Mouse (Mus musculus) embryo, embryonic 11.5 days (tissue): ENCODE measurements around the gene Fgfr2.

Experiments used
- DNase-seq: peaks from one replicate; pipeline ENCODE4 v3.0.0-alpha.2; 2012; ENCODE audit warnings: low read depth, low spot score

Fgfr2 gene

DNA sequence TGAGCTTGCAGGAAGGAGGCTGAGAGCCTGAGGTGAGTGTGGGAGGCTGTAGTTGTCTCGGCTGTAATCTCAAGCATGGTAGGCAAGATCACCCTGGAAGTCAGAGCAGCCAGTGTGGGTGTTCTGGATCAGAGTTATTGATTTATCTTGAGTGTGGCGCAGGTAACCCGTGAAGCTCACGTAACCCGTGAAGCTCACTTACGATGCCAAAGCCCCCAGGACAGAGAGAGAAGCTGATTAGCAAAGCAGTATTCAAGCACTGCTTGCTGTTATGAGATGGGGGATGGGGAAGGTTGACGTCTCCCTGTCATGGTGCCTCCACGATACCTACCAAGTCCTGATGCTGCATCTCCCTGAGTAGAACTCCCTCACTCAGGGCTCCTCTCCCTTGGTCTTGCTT, 503.6 kb downstream of the Fgfr2 start:
- DNase-seq, result no peak

DNA sequence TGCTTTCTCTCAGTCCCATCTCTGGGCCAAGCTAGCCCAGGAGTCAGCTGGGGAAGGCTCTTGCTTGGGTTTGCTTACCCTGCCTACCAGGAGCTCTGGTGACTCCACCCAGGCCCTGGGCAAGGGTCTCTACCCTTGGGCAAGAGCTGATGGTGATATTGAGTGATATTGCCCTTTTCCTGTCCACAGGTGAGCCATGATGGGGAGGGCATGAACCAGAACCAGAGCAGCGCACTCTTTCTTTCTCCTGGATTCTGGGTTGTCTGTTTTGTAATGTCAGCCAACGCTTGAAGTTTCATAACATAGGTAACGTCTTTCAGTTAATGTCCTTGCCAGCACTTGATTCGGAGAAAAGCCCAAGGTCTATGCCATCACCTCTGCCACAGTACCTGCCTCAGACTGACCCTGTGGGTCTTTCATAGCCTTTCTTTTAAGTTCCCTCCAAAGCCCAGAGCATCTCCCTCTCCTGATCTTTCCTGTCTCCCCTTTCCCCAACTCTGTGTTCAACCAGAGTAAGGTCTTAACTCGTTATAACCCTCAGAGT, 506.1 kb downstream of the Fgfr2 start:
- no peak for DNase-seq

DNA sequence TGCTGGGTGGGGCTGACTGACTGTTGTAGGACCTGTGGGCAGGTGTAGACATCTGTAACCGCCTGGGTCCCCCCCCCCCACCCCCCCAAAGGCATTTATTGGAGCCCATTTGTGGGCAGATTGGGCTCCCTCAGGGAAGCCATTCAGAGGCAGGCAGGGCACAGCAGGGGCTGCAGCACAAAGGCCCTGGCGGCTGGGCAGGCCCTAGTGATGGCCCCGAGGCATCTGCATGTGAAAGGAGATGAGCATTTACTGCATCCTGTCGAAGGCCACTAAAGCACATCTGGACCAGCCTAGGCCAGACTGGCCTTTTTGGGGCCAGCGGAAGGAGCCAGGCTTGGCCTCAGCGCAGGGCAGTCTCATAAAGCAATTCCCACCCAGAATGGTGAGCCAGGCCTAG, 506.8 kb downstream of the Fgfr2 start:
- no peak for DNase-seq

DNA sequence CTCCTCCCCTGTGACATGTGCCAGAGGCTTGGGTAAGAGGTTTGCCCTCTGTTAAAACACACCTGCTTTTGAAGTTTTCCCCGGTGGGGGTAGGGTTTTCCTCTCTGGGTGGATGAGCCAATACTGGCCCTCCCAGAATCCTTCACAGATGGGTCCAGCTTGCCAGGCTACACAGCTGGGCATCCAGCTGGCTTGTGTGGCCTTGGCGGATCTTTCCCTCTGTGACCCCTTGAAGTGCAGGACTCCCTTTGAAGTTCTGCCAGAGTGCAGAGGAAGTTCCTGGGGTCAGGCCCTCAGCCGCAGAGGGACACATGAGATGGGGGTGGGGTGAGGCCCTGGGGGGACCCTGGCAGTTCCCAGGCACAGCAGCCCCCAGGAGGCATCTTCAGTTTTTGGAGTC, 507.8 kb downstream of the Fgfr2 start:
- no peak for DNase-seq

DNA sequence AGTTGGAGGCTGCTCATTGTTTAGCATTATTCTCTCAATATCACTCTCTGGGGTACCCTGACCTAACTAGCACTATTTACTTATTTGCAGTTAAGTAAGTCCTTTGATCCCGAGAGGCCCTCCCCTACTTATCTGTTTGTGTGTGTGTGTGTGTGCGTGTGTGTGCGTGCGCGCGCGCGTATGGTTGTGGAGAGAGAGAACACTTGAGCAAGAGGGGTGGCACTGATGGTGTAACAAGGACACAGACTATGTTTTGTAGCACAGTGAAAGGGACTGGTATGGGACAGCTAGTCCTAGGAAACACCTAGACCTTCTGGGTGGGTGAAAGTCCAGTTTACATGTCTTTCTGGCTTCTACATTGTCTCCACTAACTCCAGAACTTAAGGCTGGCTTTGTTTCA, 511.6 kb downstream of the Fgfr2 start:
- DNase-seq, result no peak

DNA sequence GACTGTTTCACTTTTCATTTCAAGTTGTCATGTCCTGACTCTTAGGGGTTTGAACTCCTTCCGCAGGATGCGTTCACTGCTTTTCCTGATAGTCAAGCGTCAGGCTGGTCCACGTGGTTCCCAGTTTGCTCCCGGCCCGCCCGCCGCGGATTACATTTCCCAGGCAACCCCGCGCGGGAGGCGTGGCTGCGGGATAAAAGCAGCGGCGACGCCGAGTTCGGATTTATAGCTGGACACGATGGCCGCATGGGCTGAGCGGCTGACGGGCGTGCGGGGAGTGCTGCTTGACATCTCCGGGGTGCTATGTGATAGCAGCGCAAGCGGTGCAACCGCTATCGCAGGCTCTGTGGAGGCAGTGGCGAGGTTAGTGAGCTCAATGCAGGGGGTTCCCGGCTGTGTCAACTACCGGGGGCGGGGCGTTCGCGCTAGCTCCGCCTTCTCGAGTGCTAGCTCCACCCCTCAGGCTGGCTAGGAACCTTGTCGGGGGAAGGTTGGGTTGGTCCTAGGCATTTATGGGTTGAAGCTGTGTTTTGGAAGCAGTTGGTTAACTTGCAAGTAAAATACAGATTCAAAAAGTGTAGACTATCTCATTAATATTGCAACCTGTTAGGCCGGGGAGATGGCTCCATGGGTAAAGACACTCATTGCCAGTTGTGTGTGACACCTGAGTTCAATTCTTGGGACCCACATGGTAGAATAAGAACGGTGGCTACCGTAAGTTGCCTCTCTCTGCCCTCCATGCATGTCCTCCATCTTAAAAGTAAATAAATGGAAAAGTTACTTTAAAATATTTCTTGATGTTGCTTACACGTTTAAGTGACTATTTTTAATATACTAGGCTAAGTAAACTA, 512.5 kb downstream of the Fgfr2 start, which contains the start of gene Lhpp:
Gene Lhpp, plus strand, starts transcription at position 171 of the 851 bp plus-strand sequence.
- peak; percentile 79 for DNase-seq

DNA sequence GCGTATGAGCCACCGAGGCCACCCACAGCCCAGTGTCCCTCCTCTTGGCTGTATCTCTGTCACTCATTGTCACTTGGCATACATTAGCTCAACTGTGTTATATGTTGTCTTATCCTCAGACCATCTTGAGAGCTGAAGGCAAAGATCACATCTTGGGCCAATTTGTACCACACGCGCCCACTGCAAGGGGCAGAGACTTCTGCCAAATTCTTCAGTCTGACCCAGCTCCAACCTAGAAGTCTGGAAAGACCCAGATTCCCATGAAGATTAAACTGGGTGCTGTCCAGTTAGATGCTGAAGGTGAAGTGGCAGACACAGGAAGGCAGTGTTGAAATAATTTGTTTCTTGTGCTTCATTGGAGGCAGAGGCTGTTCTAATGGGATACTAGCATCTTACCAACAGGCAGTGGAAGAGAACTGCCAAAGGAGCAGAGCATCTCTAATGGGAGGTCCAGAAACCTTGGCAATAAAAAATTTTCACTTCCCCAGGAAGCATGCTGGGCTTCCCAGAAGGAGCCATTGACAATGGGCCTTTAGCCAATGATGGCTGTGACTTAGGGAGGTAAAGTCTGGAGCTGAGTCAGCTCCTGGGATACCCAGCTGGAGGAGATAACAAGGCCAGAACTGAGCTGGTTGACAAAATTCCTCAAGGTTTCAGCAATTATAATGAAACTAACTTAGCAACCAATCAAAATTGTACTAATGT, 514.7 kb downstream of the Fgfr2 start:
- DNase-seq, result no peak

DNA sequence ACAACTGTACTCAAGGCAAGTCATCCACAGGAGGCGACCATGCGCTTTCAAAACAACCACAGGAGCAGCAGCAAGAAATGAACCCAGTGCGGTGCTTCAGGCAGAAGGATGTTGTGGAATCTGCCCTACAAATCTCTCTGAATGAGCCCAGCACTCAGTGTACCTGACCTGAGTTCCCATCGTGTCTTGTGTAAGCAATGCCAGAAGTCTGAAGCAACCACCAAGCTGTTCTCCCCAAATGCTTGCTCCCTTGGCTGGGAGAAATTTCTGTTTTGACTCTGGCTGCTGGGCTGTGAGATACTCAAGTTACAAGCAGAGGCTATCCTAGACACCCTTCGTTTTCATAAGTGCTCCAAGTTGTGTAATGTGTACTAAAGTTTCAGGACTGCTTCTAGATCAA, 517.5 kb downstream of the Fgfr2 start:
- DNase-seq, result no peak

DNA sequence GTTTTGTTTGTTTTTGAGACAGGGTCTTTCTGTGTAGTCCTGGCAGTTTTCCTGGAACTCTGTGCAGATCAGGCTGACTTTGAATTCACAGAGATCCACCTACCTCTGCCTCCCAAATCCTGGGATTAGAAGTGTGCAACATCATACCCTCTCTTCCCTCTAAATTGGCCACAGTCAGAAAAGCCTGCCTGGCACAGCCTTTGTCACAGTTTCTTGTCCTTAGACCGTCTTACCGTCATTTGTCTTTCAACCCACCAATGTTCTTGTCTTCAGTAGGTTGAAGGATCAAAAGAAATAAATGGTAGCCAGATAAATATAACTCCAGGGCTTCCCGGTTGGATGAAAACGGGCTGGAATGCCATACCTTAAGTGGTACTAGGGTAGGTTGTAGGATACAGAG, 518.4 kb downstream of the Fgfr2 start:
- DNase-seq, result no peak

DNA sequence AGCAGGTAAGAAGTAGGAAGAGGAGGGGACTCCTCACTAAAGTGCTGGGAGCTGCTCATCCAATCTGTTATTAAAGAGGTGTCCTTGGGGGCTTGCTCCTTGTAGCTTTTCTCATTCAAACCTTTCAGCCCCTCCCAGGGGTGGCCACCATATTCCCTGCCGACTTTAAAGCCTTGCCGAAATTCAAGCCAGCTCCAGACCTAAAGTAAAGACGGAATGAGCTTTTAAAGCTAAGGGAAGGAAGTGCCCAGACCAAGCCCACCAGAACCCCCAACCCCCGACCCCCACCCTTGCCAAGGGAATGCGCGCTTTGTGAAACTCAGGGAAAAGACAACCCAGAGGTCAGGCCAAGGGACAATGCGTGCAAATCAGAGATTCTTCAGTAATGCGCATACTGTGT, 522.2 kb downstream of the Fgfr2 start:
- no peak for DNase-seq

DNA sequence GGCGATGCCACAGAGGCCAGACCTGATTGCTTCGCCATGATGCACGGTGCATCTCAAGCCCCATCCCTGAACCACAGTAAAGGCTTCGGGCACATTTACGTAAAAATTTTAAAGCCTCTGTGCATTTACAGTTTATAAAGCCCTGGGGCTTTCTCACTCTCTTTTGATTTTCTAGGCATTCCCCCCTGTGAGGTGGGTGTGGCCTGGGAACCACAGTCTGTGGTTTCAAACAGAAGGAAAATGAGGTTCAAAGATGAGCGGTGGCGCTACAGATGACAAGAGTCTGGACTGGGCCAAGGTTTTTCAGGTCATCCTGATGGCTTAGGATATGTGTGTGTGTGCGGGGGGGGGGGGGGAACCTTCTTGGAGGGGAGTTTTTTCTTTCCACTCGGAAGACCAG, 523.1 kb downstream of the Fgfr2 start:
- no peak for DNase-seq

DNA sequence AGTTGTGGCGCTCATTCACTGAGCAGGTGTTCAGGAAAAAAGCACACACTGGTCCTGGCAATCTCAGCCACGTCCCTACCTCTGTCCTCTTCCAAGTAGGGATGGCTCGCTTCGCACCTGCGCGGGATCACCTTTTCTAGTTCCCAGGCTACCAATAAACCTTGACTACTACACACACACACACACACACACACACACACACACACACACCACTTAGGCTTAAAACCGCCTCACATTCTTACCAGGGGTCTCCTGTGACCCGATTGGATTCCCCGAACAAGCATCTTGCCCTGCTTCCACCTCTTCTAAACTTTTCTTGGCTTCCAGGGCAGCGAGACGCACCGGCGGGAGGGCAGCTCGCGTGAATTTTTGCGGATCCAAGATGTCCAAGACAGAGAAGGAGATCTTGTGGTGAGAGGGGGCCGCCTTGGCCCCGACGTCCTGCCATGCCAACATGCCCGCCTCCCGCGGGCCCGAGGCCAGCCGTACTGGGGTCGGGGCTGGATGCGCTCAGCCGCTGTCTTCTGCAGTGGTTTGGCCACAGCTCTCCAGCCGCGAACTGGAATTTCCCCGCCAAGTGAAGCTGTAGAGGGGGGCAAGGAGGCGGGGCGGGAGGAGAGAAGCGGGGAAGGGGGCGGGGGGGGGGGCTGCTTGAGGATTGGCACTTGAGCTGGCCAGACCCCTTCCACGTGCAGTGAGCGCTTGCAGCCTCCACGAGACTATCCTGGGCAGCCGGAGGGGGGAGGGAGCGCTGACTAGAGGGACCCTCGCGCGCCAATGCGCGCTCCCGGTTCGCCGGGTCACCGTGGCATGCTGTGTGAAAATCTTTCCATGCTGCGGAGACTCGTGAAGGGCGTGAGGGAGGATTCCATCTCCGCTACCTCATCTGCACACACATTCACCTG, 523.8 kb downstream of the Fgfr2 start, which contains the start of gene Nkx1-2:
Gene Nkx1-2, minus strand, starts transcription at position 567 of the 905 bp plus-strand sequence.
- no peak for DNase-seq

DNA sequence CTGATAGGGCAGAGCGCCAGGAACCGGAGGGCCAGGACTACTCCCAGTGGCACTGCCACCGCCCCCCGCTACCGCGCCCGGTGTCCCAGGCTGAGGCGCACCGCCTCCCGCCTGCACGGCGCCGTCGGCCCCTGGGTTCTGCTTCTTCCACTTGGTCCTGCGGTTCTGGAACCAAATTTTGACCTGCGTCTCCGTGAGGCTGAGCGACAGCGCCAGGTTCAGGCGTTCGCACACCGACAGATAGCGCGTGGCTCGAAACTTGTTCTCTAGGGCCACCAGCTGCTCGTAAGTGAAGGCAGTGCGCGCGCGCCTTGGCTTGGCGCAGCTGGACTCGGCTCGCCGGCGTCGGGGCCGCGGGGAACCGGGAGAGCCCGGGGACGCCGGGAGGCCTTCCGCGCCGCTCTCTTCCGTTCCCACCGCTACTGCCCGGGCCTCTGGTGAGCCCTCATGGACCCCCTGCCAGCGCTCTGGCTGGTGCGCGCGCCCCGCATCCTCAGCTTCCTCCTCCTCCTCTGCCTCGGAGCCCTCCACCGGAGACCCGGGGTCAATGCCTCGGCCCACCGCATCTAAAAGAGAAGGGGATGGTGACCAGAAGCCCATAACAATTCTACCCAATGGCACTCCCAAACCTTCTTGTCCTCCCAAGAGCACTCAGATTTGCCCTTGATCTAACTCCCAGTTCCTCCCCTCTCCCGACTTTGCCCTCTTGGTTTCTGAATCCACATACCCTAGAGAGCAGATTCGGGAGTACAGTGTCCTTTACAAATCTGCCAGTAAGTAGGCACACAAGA, 525.7 kb downstream of the Fgfr2 start:
- DNase-seq, result no peak

DNA sequence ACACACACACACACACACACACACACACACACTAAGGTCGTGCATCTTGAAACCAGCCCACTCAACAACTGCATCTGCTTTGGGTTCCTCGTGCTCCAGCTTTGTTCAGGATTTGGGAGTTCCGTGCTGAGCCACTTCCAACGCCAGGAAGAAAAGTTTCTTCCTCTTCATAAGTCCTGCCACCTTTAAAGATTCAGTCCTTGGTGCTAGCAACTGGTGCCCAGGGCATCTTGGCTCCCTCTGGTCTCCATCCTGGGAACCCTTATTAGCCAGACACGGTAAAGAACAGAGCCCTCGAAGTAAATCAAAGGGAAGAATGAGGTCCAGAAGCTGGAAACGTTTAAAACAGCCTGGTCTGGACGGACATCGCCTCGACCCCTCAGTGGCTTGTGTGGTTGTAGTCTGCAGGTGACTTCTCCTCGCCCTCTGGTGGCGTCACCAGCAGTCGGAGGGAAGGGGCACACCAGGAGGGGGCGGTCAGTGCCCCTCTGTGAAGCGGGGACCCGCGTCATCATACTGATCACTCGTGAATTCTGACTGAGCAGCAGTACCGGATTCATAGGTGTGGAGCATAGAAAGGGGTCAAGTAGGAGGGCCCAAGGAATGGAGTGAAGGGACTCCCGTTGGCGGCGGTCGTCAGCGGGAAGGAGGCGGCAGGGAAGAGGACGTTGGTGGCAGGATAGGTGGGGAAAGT, 526.4 kb downstream of the Fgfr2 start:
- DNase-seq, result no peak

DNA sequence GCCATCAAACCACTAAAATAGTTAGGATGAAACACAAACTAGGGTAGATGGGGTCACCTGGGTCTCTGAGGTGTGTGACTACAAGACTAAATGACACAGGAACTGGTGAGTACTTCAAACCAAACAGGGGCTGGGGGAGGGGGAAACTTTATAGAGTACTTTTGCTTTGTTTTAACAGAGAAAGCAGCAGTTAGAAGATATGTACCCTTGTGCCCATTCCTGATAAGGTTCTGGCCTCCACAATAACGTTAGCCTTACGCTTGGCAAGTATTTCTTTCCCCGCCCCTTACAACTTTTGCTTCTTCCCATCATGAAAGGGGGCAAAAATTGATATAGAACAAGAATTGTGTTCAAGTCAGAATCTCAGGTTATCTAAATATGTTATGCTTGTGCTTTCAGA, 527.4 kb downstream of the Fgfr2 start:
- DNase-seq, result no peak

DNA sequence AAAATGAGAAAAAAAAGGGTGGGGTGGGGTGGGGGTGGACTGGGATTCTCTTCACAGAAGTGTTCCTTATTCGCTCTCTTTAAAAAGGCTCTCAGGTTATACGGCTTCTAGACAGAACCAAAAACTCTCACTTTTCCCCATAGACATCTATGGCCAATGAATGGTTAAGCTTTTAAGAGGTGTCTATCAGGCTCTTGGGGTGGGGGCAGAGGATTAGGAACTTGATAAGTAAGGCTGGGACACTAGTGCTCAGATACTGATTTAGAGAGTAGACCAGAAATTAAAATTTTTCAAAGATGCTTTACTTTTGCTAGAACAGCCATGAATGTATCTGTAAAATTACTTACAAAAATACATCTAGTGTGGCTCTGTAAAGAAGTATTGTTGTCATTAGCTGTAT, 528.8 kb downstream of the Fgfr2 start:
- no peak for DNase-seq

DNA sequence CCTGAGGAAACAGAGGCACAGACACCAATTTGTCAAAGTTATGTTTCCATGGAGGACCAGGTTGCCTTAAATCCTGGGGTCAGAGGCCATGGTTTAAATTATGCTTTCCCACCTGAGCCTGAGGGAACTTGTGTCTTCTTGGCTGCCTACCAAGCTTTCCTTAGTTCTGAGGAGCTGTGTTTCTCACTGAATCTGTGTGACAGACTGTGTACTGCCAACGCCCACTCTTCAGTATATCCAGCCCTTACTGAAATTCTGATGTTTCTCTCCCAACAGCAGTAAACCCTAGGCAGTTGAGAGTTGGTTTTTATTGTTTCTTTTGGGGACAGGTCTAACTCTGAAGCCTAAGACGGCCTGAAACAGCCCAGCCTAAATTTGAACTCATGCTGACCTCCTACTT, 529.4 kb downstream of the Fgfr2 start:
- no peak for DNase-seq

DNA sequence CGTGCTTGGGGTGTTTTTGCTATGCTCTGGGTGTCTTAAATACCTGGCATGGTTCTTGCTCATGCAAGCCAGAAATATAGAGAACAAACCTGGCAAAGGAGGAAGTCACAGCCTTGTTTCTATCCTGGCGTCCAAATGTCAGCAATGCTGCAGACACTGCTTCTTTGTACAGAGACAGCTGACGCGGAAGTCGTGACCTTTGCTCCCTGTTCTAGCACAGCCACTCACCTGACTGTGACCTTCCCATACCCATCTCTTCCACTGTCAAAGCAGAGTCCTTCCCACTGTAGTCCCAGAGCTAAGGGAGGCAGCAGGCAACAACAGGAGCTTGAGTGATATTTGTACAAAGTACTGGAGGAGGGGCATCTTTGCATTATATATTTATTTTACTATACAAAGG, 533.5 kb downstream of the Fgfr2 start:
- DNase-seq, result no peak

DNA sequence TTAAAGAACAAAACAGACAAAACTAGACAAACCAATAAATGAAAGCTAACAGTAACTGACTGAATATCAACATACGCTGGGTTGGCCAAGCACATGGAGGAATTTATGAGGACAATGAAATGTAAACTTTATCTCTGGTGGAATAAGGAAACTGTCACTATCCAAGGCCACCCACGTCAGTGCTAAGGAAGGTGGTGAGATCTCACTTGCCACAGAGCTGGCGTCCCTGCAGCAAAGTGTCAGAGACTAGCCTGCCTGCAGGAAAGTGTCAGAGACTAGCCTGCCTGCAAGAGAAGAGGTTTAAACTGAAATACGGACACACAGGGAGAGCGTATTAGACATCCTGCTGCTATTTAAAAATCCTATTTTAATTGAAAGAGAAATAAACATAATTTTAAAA, 536.0 kb downstream of the Fgfr2 start:
- DNase-seq, result no peak
